Mouse (Mus musculus): ENCODE data around the gene Ndufv1.
A peak's percentile ranks its signal among the peaks of the same experiment; 100 is the strongest.
"Not testable (repeated sequence)": the region's sequence is repeated elsewhere in the genome, so short reads cannot be mapped to it uniquely, and the experiment has no call there.

Gene Ndufv1

DNA sequence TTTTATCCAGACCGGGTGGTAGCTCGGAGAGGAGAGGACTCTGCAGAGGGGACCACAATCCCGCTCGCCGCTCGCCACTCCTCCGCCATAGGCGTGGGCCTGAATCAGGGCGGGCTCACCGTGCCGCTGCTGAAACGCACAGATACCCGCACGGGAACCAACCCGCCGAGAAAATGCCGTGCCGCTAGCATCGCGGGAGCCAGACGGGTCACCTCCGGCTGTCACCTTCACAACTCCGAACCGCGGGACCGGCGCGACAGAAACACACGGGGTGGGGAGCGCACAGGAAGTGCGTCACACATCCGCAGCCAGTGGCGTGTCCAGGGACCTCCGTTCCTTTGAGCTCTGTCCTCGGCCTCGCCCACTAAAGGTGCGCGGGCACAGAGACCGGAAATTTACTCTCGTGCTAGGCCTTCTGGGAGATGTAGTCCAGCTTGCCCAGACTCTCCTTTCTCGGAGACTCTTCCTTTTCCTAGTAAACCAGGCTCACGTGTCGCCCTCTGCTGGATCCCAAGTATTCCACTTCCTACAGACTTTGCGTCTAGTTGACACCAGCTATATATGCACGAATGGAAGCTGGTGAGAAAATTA lies at the start of gene Ndufv1:
Gene Ndufv1 (minus strand): TSS at position 375 of the 591 bp plus-strand sequence.
- peak; percentile 93 for DNase-seq (ENCODE audit: extremely low read depth, low read depth, low spot score)

DNA sequence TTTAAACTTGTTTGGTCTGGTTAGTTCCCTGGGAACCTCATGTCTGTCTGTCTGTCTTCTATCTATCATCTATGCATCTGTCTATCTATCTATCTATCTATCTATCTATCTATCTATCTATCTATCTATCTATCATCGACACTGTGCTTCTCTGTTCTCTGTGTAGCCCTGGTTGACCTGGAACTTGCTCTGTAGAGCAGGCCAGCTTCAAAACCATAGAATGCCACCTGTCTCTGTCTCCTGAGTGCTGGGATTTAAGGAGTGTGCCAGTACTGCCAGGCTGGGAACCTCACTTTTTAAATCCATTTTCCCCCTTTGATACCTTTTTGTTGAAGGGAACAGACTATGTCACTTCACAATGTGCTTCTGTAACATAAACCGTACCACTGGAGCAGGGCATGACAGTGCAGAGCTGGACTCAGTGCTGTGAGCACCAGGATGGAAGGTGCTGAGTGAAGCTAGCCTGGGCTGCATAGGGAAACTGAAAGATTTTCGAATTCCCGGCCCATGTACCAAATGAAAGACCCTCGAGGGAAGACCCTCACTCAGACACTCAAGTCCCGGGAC lies 48.4 kb upstream of the Ndufv1 start:
- no peak for DNase-seq (ENCODE audit: extremely low read depth, low read depth, low spot score)

DNA sequence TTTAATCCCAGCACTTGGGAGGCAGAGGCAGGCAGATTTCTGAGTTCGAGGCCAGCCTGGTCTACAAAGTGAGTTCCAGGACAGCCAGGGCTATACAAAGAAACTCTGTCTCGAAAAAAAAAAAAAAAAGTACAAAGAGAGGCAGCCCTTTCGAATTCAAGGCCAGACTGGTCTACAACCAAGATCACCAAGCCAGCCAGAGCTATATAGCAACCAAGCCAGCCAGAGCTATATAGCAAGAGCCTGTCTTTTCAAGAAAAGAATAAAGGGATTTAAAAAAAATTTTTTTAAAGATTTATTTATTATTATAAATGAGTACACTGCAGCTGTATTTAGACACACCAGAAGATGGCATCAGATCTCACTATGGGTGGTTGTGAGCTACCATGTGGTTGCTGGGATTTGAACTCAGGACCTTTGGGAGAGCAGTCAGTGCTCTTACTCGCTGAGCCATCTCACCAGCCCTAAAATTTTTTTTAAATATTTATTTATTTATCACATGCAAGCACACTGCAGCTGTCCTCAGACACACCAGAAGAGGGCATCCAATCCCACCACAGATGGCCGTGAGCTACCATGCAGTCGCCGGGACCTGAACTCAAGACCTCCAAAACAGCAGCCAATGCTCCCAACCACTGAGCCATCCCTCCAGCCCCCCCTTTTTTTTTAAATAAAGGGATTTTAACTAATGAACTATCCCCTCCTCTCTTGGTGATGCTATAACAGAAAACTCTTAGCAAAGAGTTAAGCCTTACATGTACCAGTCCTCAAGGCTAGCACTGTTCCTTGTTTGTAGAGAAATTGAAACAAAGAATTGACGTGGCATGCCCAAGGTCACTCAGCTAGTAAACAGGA lies 47.7 kb upstream of the Ndufv1 start:
- not testable (repeated sequence) for DNase-seq (ENCODE audit: extremely low read depth, low read depth, low spot score)

DNA sequence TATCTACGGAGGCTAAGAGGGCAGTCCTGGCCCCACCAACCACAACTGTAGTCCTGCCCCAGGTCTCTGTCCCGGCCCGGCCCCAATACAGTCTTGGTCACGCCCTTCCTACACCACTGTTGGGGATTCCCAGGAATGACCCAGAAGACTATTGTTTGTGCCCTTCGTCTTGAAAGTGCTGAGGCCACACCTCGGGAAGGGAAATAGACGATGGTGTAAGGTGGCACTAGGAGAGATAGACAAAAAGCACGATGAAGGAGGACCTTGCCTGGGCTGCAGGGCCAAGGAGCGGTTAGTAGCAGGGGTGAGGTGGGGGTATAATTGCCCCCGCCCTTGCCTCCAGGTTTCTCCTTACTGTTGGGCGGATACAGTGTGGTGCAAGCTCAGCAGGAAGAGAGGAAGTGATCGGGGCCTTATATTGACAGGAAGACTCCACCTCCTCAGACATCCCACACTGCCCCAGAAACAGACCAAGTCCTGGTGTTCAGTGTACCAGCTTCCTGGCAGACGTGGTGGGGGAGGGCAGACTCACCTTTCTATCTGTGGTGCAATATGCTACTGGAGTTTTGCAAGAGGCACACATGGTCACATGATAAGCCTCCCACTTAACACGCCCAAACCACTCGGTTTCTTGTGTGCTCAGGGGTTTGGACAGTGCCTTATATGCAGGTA lies 46.6 kb upstream of the Ndufv1 start, which contains the start of gene Gstp3:
Gene Gstp3 (minus strand): TSS at position 501 of the 672 bp plus-strand sequence.
- DNase-seq (ENCODE audit: extremely low read depth, low read depth, low spot score): peak; percentile 69

DNA sequence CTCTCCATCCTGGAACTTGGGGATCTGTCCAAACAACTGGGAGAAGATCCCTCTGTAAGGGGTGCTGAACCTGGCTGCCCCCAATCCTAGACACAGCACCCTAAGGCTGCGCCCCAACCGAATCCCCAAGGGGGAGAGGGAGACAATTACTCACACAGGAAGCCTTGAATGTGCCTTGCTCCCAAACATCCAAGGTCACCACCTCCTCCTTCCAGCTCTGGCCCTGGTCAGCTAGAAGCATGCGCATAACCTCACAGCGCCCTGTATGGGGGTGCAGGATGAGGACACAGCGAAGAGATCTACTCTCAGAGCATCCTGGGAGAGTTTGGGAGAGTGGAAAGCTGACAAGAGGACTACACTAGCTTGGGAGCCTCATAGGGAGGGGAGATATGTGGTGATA lies 46.0 kb upstream of the Ndufv1 start:
- DNase-seq (ENCODE audit: extremely low read depth, low read depth, low spot score): no peak

DNA sequence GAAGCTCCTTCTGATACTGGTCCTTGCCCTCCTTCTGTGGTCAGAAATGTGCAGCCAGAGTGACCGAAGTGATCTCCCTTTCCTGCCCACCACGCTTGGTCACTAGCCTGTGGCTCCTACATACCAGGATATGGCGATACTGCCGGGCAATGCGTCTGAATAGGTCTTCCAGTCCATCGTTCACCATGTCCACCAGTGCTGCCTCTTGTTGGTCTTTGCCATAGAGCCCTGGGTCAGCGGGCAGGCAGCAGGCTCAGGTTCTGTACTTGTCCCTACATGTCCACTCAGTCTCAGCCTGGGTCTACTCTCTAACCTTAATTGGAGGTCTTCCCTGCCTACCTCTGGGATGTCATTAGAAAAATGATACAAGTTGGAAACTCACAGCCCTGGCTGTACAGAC lies 45.4 kb upstream of the Ndufv1 start:
- DNase-seq (ENCODE audit: extremely low read depth, low read depth, low spot score): no peak

DNA sequence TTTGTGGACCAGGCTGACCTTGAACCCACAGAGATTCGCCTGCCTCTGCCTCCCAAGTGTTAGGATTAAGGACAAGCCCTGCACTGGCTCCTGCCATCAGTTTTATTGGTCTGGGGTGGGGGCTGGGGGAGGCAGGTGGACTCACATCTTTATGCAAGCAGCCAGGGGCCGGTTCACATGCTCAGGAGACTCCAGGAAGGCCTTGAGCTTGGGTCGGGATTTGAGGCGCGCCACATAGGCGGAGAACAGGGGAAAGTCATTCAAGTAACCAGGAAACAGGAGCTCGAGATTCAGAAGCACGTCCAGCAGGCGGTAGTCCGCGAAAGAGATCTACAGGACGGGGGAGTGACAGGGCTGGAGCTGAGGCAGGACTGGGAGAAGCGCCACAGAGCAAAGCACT lies 44.8 kb upstream of the Ndufv1 start:
- no peak for DNase-seq (ENCODE audit: extremely low read depth, low read depth, low spot score)

DNA sequence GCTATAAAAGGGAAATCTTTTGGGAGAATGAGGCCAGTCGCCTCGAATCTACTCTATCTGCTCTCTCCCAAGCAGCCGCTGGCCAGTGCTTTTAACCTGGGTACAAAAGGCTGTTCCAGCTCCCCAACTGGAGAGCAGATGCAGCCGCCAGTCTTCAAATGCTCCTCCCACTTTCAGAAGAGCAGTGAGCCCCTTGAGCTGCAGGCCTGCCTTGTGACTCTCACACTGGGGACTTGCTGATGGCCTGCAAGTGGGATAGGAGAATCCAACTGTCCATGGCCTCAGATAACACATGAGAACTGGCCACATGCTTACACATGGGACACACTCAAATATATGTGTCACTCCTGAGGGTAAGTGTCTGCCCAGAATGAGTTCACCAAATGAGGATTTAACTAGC lies 44.1 kb upstream of the Ndufv1 start:
- DNase-seq (ENCODE audit: extremely low read depth, low read depth, low spot score): no peak

DNA sequence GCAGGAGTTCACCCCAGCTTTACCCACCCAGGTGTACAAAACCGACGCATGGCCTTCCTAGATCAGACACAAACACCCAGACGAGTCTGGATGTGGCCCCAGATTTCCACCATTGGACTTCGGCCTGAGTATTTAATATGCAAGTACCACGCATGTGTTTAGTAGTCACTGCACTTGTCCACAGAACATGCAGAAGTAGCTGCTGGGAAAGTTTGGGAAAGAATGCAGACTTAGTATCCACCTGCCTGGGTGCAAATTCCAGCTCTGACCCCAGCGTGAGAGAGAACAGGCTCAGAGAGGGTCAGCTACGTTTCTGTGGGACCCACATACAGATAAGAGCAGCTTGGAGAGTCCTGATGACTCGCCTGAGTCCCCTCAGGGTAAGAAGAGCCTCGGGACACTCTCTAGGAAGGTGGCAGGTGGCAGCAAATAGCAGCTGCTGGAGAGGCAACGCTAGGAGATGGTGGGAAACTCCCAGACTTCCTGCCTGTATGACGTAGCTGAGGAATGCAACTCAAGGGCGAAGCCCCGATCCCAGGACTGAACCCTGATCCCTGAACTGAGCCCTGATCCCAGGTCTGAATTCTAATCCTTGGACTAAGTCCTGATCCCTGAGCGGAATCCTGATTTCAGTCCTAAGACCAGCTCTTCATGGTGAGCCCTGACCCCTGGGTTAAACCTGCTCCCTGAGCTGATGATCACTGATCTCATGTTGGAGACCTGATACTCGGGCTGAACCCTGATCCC lies 43.5 kb upstream of the Ndufv1 start:
- DNase-seq (ENCODE audit: extremely low read depth, low read depth, low spot score): no peak

DNA sequence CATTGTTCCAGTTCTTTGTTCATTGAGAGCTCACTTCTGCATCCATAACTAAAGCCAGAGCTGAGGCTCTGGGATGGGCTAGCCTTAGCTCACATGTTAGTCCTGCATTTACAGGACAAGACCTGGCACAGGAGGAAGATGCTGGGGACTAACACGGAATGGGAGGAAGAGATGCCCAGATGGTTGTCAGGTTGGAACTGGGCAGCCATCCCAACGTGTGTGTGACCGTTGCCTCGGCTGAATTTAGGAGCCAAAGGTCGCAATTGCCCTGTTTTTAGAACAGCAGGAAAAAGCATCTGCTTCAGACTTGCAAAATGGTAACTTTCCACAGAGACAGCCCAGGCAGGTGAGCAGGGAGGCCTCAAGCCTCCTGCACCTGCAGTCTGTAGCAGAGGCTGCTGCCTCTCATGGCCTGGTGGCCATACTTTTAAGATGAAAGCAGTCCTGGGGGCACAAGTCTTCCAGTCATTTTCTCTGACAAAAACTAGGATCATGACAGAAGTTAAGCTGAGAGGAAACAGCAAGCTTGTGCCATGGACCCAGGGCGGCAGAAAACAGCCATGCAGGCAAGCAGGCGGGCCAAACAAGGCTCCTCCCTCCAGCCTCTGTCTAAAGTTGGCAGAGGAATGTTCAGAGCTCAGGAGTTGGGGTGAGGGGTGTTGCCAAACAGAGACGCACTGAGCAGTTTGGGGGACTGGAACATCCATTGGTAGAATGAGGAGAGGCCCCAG lies 42.8 kb upstream of the Ndufv1 start:
- DNase-seq (ENCODE audit: extremely low read depth, low read depth, low spot score): no peak

DNA sequence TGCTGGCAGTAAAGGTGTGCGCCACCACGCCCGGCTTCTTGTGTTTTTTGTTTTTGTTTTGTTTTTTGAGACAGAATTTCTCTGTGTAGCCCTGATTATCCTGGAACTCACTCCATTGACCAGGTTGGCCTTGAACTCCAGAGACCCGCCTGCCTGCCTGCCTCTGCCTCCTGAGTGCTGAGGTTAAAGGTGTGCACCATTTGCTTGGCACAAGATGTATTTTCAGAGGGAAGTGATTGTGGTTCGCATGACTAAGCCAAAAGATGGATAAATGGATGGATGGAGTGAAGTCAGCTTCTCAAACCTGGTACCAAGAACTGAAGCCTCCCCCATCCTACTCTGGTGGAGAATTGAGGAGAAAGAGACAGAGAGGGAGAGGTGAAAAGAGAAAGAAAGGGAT lies 42.0 kb upstream of the Ndufv1 start:
- DNase-seq (ENCODE audit: extremely low read depth, low read depth, low spot score): no peak

DNA sequence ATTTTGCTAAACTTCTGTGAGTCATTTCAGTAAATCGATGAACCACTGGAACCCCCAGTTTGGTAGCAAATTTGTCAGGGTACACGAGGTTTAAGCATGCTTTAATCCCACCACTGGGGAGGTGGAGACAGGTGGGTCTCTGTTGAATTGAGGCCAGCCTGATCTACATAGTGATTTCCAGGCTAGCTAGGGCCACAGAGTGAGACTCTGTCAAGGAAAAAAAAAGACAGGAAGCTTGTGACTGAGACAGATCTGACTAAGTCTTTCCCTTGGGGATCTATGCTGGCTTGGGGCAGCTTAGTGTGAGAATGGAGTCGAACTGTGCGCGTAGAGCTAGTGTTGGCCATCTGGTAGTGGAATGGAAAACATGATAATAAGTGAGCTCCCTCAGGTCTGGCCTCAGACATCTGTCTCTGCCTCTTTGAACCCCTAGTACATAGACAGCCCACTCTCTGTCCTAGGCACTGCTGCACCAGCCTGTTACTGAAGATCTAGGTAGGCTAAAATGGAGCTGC lies 40.0 kb upstream of the Ndufv1 start:
- DNase-seq (ENCODE audit: extremely low read depth, low read depth, low spot score): no peak

DNA sequence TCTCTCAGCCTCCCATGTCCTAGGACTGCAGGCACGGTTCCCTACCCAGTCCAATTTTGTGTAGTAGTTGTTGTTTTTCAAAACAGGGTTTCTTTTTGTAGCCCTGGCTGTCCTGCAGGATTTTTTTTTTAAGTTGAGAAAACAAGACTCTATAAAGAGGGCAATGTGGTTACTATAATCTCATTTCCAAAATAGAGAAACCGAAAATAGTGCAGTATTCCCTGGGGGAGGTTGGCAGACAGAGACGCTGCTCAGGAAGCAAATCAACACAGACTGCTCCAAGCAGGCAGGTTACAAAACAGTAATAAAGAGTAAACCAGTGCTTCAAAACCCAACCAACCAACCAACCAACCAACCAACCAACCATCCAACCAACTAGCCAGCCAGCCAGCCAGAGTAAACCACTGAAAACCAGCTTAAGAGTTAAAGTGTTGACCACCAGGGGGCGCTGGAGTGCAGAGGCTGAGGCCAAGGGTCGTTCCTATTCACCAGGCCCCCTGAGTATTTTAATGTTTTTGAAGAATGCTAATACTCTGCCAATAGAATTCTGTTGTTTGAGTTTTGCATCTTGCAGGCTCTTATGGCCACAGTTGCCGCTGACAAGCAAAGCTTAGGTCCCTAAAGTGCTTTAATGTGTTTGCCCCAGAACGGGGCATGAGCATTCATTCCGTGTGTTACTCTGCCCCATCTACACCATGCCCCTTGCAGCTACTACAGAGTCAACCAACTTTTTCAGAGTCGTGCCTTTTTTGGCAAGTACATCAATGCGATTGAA lies 39.3 kb upstream of the Ndufv1 start:
- no peak for DNase-seq (ENCODE audit: extremely low read depth, low read depth, low spot score)

DNA sequence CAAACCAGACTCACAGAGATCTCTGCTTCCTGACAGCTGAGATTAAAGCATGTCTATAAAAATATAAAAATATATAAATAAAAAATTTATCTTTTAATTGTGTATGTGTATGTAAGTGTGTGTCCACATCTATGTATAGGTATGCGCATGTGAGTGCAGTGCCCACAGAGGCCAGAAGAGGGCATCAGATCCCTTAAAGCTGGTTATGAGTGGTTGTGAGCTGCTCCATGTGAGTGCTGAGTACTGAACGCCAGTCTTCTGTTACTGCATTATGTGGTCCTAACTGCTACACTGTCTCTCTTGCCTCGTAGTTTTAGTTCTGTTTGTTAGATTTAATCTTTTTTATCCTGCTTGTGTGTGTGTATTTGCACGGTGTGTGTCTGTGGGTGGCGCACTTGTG lies 38.4 kb upstream of the Ndufv1 start:
- no peak for DNase-seq (ENCODE audit: extremely low read depth, low read depth, low spot score)

DNA sequence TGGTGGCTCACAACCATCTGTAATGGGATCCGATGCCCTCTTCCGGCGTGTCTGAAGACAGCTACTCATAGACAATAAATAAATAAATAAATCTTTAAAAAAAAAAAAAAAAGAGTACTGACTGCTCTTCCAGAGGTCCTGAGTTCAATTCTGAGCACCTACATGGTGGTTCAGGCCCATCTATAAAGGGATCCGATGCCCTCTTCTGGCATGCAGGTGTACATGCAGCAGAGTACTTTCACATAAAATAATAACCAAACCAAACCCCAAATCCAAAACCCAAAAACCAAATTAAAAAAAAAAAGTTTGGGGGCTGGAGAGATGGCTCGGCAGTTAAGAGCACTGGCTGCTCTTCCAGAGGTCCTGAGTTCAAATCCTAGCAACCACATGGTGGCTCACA lies 36.5 kb upstream of the Ndufv1 start:
- DNase-seq (ENCODE audit: extremely low read depth, low read depth, low spot score): not testable (repeated sequence)

DNA sequence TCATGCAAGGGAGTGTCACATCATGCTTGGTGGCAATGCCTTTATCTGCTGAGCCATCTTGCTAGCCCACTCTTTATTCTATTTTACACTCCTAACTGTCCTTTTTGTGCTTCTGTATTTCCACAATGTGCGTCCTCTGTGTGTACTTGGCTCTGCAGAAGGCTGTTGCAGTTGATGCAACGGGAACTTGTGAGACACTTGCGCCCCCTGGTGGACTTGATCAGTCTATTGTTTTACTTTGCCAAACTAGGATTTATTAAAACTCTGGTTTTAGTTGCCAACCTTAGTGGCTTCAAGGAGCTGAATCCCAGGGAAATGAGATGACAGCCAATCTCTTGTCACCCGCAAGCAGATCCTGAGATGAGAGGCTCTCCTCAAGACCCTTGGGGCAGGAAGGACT lies 35.3 kb upstream of the Ndufv1 start:
- DNase-seq (ENCODE audit: extremely low read depth, low read depth, low spot score): peak; percentile 45

DNA sequence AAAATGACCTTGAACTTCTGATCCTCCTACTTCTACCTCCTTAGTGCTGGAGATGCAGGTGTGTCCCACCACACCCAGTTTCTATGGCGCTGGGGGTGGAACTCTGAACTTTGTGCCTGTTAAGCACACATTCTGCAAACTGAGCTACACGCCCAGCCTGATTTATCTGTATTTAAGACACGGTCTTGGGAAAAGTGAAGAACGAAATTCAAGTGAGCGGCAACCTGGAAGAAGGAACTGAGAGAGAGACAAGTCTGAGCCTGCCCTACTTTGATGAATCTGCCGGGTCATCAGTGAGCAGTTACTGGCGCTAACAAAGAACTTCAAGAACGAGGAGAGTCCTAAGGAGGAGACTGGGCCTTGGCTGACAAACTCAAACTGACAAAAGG lies 34.3 kb upstream of the Ndufv1 start:
- DNase-seq (ENCODE audit: extremely low read depth, low read depth, low spot score): no peak

DNA sequence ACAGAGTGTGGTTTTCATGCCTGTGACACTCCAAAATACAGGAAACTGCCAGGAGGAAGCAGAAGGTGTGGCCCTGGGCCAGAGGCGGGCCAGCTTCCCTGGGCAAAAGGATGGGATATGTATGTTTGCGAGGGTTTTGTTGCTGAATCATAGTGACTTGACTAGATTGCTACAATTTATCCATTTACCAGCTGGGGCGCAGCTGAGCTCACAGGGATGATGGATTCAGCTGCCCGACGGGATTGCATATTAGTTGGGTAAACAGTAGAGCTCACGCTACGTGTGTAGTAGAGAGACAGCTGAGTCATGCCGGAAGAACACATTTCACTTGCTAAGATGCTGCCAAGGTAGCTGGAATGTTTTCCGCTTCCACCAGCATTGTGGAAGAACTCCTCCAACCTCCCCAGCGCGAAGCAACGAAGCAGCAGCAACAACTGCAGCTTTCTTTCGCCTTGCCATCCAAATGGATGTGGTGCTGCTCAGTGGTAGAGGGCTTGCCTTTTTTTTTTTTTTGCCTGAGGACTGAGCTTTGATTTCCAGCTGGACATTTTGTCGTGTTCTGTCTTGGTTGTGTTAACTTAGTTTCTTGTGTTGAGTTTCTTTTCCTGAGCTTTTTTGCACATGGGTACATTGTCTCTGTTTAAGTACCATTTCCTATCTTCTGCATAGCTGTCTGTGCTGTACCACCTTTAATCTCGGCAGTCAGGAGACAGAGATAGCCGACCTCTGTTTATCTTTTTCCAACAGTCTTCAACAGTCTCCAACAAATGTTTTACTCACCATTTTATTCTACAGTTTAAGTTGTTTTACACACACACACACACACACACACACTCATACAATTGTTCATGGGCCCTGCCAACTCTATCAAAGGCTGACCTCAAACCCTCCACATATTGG lies 33.6 kb upstream of the Ndufv1 start, which contains the start of gene Gstp2:
Gene Gstp2 (minus strand): TSS at position 58 of the 900 bp plus-strand sequence.
- DNase-seq (ENCODE audit: extremely low read depth, low read depth, low spot score): peak; percentile 83
